22 mouse cellular contexts compared by ENCODE assay signal in genomic region chr1:172602326-172602725, GRCm38 (mm10). TPM values are rescaled to one million over a fixed set of nuclear protein-coding genes. Genes with fewer than 3 reads are reported as not detected.
A peak's percentile ranks its signal among the peaks of the same experiment; 100 is the strongest.
DNase-seq lines count a peak whose midpoint lies in the region; ATAC-seq lines count a peak whose summit lies in the region.
"Had no signal": no experiment of that assay in that cellular context is flagged by ENCODE, and none has a peak within 500 bp of the region (broad histone marks: within the 10 kb centered on the region; RNA-seq: fewer than 3 reads in every experiment).

TSS of gene Fcrl6 (minus strand) at chr1:172602551.

- DNase-seq in heart, adult 11 months: peak; percentile 39
- no peak for DNase-seq in heart, postnatal 14 days
- DNase-seq in layer of hippocampus, adult 18-20 months (ENCODE audit: low spot score in 2 of 2): no peak
- DNase-seq in layer of hippocampus, postnatal 10 days (ENCODE audit: low spot score in 2 of 2): no peak
- DNase-seq: adrenal gland, adult 2 months; adrenal gland, postnatal 10 days; adrenal gland, postnatal 25 days; cerebellum, adult 11 months; cerebellum, adult 18-20 months; cerebellum, adult 8-10 months; cerebellum, adult 9-11 months; cerebellum, postnatal 14 days; cerebellum, postnatal 36 days; embryo, embryonic 11 days had no signal

- intact Hi-C loops in heart, postnatal 14 days (cut with DNase I): no loop called here

- ATAC-seq in megakaryocyte, adult 5-6 weeks (ENCODE audit: poor library complexity, severe bottlenecking): peak; percentile 63
- ATAC-seq in monocyte, adult 5-6 weeks (replicated peaks; ENCODE audit: insufficient number of reproducible peaks, low FRiP score, low TSS enrichment, poor library complexity, severe bottlenecking): peak; percentile 43; the same call in 1 of the 2 replicates
- ATAC-seq: forebrain, embryonic 13.5 days; forebrain, embryonic 15.5 days had no signal

RNA-seq across cellular contexts. Expression of gene Fcrl6, which starts in this region (rescaled TPM):
- total RNA-seq in heart, postnatal 14 days (2021): not detected
- total RNA-seq in megakaryocyte, adult 5-6 weeks (2015): not detected in 2 replicates
- total RNA-seq in megakaryocyte, adult 5-6 weeks (2017): not detected in 2 replicates
- 0.96 to 5.5 TPM in 2 of 3 replicates, not detected in the other for total RNA-seq in monocyte, adult 5-6 weeks (2017)
- not detected for total RNA-seq in layer of hippocampus, adult 18-20 months (2021)
- under 1 TPM in 1 of 2 experiments, not detected in 1; 0.25 TPM for total RNA-seq in layer of hippocampus, postnatal 10 days (2021)
- total RNA-seq: adrenal gland, adult 2 months; adrenal gland, postnatal 10 days; adrenal gland, postnatal 25 days; adrenal gland, postnatal 4 days; common myeloid progenitor, adult 5-6 weeks; ES-E14; MEL had no signal

Comparison
In these comparisons a context has a peak if more than half of its experiments do, and no peak if none do; other contexts are left out.
1. Peak in ATAC-seq in megakaryocyte, adult 5-6 weeks; RNA of the gene not detected or under 1 TPM.